Mouse (Mus musculus) megakaryocyte, embryonic 14.5 days (primary cell): Measurements from ENCODE around the gene Trim80.
"Not testable (repeated sequence)": the region's sequence is repeated elsewhere in the genome, so short reads cannot be mapped to it uniquely, and the experiment has no call there.

Source experiments
- FLI1 ChIP-seq: IDR thresholded peaks from 2 replicates; pipeline ENCODE4 v1.6.1; 2012; ENCODE audit warnings: low read length, inconsistent platforms, mixed read lengths
- GATA1 ChIP-seq: IDR thresholded peaks from 3 replicates; pipeline ENCODE4 v1.6.1; 2012; ENCODE audit warnings: mixed read lengths, low read length, inconsistent platforms, borderline replicate concordance

DNA sequence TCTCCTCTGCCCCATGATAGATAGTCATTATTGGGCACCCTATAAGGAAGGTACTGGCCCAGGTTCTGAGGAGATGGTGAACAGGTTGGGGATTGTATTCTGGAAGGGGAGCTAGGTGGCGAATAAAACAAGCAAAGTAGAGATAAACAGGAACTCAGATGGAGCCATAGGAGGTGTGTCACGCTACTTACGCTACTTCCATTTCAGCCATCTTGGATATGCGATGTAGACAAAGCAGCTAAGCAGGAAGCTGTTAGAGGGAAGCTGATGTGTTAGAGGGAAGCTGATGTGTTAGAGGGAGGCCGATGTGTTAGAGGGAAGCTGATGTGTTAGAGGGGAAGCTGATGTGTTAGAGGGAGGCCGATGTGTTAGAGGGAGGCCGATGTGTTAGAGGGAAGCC lies 37.0 kb downstream of the Trim80 start:
- not testable (repeated sequence) for TF ChIP-seq GATA1, FLI1
